Mouse (Mus musculus) thymus, postnatal 25 days (tissue): Measurements from ENCODE around the gene Rdh16f1.

Experiments used
- DNase-seq: peaks from one replicate; pipeline ENCODE4 v3.0.0; 2022

Gene Rdh16f1

DNA sequence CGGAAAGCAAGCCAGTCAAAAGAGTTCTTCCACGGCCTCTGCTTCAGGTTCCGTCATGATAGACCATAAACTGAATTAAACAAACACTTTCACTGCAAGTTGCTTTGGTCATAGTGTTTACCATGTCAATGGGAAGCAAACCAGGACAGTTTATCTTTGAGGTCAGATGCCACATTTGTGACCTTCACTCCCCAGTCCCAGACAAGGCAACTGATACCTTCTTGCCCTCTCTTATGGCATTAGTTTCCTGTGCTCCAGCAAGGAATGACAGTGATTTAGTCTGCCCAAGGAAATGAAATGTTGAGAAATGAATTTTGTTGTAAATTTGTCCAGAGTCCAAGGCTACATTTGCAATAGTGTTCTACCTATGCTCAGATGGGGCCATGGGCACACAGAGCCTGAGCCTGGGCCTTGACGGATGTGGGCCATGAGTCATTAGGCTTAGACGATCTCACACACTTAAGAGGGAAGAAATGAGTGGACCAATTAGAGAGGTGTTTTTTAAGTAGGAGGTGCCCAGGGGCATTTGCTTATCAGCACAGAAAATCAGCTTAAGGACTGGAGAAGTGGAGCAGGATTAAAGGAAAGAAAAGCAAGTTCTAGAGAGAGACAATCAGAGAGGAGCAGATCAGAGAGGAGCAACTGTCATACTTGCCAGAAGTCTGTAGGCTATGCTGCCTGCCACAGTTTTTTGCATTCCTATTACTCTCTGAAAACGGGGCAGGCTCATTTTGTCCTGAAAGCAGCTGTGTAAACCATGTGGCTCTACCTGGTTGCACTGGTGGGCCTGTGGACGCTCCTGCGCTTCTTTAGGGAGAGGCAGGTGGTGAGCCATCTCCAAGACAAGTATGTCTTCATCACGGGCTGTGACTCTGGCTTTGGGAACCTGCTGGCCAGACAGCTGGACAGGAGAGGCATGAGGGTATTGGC is at the start of gene Rdh16f1, which contains the start of gene Rdh1:
Gene Rdh16f1, plus strand, starts transcription at position 607 of the 930 bp plus-strand sequence.
Gene Rdh1, plus strand, starts transcription at position 541 of the 930 bp plus-strand sequence.
- DNase-seq = no peak

- DNase-seq = no peak
These were observed 49.3 kb upstream of the Rdh16f1 start for GRCm38 (mm10) chr10:127710331-127710730.

GRCm38 (mm10) chr10:127712736-127713135 is 46.9 kb upstream of the Rdh16f1 start:
- no peak for DNase-seq

- no peak for DNase-seq
These were observed 37.7 kb upstream of the Rdh16f1 start for GRCm38 (mm10) chr10:127721671-127722418.

DNA sequence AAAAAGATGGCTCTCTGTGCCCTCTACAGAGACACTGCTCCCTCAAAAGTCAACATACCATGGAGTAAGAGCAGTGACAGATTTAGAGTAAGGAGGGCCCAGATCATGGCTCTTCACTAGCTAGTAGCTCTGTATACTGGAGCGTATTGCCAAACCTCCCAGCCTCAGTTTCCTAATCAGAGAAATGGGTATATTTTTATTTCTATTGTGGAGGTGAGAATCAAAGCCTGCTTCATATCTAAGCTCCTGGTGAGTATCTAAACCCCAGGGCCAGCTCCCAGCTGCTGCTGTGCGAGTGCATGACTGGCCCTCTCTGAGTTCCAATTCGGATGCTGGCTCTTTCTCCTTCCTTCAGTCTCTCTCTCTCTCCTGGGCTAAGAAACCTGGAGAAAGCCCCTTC is 35.4 kb upstream of the Rdh16f1 start, which contains the start of gene Tac2:
Gene Tac2, plus strand, starts transcription at position 301 of the 400 bp plus-strand sequence.
- DNase-seq = no peak

DNA sequence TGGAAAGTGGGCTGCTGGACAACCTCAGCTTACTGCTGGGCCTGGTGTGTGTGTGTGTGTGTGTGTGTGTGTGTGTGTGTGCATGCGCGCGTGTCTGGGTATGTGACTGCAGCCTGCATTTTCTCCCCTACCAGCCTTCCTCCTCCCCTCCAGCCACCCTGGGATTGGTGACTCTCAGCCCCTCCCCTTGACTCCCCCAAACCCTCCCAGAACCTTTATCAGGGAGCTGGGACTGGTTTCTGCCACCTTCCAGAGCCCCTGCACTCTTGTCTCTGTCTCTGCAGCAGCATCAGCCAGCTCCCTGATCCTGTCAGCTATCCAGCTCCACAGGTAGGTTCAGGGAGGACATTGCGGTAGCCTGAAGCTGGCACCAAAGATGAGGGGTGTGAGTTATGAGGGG is 34.5 kb upstream of the Rdh16f1 start:
- DNase-seq = no peak

GRCm38 (mm10) chr10:127728437-127728836 is 31.1 kb upstream of the Rdh16f1 start:
- no peak for DNase-seq

GRCm38 (mm10) chr10:127730285-127730932 is 29.2 kb upstream of the Rdh16f1 start:
- no peak for DNase-seq

DNA sequence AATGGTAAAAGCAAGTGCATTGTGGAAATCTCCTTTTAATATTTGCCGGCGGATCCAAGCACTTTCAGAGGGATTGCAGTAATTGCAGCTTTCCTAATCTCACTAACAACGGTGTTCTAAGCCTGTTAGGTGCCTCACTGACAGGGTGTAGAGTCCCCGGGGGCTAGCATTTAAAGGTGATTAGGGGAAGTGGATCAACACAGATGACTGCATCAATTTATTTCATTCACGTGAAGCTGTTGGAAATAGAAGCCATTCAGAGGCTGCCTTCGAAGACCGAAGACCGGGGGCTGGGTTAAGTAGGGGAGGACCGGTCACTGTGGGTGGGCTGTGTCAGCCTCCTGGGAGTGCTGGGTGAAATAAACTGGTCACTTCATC is 28.7 kb upstream of the Rdh16f1 start:
- no peak for DNase-seq

- no peak for DNase-seq
These were observed 28.2 kb upstream of the Rdh16f1 start for GRCm38 (mm10) chr10:127731397-127731796.

GRCm38 (mm10) chr10:127734434-127734833 is 25.2 kb upstream of the Rdh16f1 start:
- no peak for DNase-seq

DNA sequence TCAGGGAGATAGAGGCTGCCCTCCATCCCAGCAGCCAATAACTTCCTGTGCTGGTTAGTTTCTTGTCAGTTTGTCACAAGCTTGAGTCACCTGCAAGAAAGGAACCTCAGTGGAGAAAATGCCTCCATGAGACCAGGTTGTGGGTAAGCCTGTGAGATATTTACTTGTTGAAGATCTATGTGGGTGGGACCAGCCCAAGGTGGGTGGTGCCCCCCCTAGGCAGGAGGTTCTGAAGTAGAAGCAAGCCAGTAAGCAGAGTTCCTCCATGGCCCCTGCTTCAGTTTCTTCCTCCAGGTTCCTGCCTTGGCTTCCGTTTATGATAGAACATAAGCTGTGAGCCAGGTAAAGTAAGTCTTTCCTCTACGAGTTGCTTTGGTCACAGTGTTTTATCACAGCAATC is 23.3 kb upstream of the Rdh16f1 start:
- DNase-seq = no peak

- no peak for DNase-seq
These were observed 22.7 kb upstream of the Rdh16f1 start for GRCm38 (mm10) chr10:127736916-127737315.

DNA sequence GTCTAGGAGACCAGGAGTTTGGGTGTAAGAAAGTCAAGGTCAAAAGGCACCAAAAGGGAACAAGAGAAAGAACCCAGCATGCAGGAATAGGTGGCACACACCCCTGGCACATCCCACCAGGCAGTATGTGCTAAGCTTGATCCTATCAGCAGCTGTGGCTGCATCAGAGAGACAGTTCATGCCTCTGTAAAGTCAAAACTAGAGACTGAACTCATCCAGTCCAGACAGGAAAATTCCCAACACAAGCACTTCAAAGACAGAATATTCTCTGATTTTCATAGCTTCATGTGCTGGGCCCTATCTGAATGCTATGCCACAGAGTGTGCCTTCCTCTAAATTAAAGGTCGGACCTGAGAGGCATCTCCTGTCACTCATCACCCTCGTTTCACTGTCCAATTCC is 22.0 kb upstream of the Rdh16f1 start:
- DNase-seq = no peak

GRCm38 (mm10) chr10:127738151-127738882 is 21.3 kb upstream of the Rdh16f1 start:
- peak; percentile 34 for DNase-seq

DNA sequence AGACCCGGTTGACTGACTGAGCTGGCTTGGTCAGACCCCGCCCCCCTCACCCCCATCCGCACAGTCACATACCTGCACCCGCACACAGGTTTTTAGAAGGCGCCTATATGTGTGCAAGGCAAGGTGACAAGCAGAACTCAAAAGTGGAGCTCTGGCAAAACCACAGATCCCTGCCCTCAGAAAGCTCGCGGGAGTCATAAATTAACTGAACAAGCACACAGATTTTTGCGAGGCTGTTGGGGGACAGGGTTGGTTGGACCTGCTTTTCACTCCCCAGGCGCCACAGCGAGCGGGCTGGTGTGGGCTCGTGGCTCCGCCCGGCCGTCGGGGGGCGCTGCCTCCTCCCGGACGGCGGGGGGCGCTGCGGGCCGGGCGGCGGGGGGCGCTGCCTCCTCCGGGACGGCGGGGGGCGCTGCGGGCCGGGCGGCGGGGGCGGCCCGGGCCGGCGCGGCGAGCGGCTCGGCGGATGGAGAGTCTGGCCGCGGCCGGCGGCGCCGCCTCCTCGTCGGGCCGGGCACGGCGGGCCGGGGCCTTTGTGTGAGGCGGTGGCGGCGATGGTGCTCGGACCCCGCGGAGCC is 20.4 kb upstream of the Rdh16f1 start, which contains the start of gene Zbtb39:
Gene Zbtb39, plus strand, starts transcription at position 456 of the 578 bp plus-strand sequence.
- DNase-seq = peak; percentile 85

DNA sequence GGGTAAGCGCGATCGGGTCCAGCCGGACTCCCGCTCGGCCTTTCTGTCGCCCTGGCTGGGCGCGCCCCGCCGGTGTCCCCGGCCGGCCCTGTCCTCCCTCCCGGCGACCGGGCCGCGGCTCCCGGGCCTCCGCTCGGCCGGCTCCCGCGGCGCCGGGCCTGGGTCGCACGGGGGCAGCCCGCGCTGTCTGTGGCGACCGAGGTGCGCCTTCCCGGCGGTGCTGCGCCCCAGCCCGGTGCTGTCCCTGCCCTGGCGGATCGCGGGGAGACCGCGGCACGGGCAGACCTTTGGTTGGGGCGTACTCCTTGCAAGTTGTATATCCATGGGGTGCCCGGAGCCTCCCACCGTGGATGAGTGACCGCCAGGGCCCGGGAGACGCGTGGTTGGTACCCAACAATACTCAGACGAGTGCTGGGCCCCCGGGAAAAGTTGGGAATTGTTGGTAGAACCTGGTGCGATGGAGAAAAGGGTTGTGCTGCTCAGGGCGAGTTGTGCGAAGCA is 19.9 kb upstream of the Rdh16f1 start:
- DNase-seq = peak; percentile 49

DNA sequence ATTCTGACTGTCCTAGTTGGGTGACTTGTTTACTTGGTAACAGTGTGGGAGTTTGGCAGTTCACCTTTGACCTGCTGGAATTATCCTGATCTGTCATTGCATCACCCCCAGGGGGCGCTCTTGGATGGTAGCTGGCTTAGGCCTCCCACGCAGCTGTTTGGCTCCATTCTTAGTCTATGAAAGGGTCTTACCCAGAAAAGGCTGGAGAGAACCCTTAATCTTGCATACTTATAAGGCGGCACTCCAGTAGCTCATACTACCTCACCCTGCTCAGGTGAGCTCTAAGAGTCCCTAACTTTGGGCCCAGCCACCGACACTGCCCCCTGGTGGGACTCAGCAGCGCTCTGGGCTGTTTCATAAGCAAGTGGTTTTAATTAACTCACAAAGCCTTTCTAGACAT is 14.9 kb upstream of the Rdh16f1 start:
- peak; percentile 43 for DNase-seq

GRCm38 (mm10) chr10:127745886-127746285 is 13.7 kb upstream of the Rdh16f1 start:
- no peak for DNase-seq

- DNase-seq = no peak
These were observed 12.3 kb upstream of the Rdh16f1 start for GRCm38 (mm10) chr10:127747254-127747653.

DNA sequence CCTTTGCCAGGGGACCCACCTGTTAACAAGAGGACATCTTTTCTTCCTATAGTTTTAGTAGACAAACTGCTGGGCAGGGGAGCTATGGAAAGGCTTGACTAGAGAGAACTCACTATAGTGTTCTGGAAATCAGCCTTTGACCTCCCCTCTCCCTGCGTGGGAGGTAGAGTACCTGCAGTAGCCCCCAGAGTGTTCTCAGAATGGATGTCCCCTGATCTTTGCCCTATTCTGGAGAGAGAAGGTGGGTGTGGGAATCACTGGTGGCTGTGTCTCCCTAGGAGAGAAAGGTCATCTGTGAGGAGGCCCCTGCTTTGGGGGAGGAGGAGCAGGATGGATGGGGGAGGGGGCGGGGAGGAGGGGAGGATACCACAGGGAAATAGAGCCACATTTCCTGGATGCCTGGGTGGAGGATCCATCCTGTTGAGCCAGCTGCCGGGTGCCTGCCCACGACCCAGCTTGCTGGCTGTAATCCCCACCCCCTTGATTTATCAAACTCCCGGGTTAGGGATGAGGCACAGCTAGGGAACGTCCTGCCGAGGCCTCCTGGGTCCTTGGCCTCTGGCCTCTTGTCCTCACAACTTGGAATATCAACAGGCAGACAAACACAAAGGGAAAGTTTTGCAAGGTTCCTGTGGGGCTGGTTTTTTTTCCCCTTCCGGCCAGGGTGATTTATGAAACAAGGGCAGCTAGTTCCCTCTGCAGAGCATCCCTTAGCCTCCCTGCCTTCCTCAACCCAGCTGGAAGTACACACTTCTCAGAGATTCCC is 10.6 kb upstream of the Rdh16f1 start:
- no peak for DNase-seq
